Mouse (Mus musculus): ENCODE measurements at regions not wholly inside any gene's neighbourhood (a gene's known extent, or its start where the extent isn't known, plus 50 kb on each side); places are given as distances from the start of the nearest gene placed in this dataset.
"Not testable (repeated sequence)": the region's sequence is repeated elsewhere in the genome, so short reads cannot be mapped to it uniquely, and the experiment has no call there.

DNA sequence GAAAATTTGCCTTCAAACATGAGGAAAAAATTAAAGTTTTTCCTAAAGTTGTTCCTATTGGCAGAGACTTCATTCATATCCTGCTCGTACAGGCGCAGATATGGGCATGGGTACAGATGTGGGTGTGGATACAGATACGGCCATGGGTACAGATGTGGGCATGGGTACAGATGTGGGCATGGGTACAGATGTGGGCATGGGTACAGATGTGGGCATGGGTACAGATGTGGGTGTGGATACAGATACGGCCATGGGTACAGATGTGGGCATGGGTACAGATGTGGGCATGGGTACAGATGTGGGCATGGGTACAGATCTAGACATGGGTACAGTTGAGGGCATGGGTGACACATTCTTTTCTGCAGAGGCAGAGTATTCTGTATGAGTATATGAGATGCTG lies 87.8 kb upstream of the Lnx1 start:
- 95% methylated on average over 4 of the region's 4 CpGs for WGBS

DNA sequence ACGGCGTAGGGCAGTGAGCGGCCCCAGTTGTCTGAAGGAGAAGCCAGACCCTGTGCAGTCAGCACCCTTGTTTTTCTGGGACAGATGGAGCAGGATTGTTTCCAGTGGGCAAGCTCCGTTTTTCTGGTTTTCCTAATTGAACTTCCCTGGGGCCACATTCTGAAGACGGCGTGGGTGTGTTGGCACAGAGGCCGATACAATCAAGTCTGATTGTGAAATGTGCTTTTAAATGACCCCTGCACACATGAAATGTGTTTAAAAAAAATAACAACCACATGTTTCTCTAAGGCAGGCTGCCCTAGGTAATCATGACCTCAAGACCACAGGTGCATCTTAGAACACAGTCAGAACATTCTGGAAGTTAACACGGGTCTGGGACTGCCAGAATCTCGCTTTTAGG lies 81.2 kb upstream of the Lnx1 start:
- Histone ChIP-seq H3K9me3 (ENCODE audit: control insufficient read depth, low read length) (no peaks in the 10 kb centered on the region), H3K4me1 (replicated peaks; ENCODE audit: control insufficient read depth, insufficient read depth, low read length) (no peaks in the 10 kb centered on the region), H3K36me3 (ENCODE audit: control insufficient read depth, insufficient read depth, low read length) (no peaks in the 10 kb centered on the region), H3K4me2 (ENCODE audit: low read length) (no peak overlapping the region), H3K9ac (ENCODE audit: low read length) (no peak overlapping the region), H3K4me3 (ENCODE audit: low read depth, low read length) (no peak overlapping the region), H3K27ac (ENCODE audit: low read depth) (no peak overlapping the region), H3K27me3 (replicated peaks; ENCODE audit: control insufficient read depth, insufficient read depth, low read length) (no peaks in the 10 kb centered on the region)
- DNase-seq (ENCODE audit: low spot score) (no peak), ATAC-seq (replicated peaks; ENCODE audit: low FRiP score, low TSS enrichment, low read depth) (no peak)
- WGBS, result 89% methylated on average over 9 of the region's 9 CpGs

More for the DNA sequence above, 87.8 kb upstream of the Lnx1 start:
- H3K4me1 ChIP-seq (replicated peaks; ENCODE audit: control insufficient read depth, insufficient read depth, low read length), result peaks cover 27% of the 10 kb centered on the region
- not testable (repeated sequence) for H3K27ac ChIP-seq (ENCODE audit: low read depth); H3K4me2 ChIP-seq (ENCODE audit: low read length); H3K9me3 ChIP-seq (ENCODE audit: control insufficient read depth, low read length); DNase-seq (ENCODE audit: low spot score); ATAC-seq (replicated peaks; ENCODE audit: low FRiP score, low TSS enrichment, low read depth); H3K4me3 ChIP-seq (ENCODE audit: low read depth, low read length); H3K36me3 ChIP-seq (ENCODE audit: control insufficient read depth, insufficient read depth, low read length); H3K9ac ChIP-seq (ENCODE audit: low read length); H3K27me3 ChIP-seq (replicated peaks; ENCODE audit: control insufficient read depth, insufficient read depth, low read length)

GRCm38 (mm10) chr5:74778076-74778465 lies 75.4 kb upstream of the Lnx1 start:
- Histone ChIP-seq H3K27me3 (replicated peaks; ENCODE audit: control insufficient read depth, insufficient read depth, low read length) (no peaks in the 10 kb centered on the region), H3K4me1 (replicated peaks; ENCODE audit: control insufficient read depth, insufficient read depth, low read length) (0 out of 2 replicates have a peak, but pooled peaks cover 6% of the 10 kb centered on the region), H3K9me3 (ENCODE audit: control insufficient read depth, low read length) (no peaks in the 10 kb centered on the region), H3K36me3 (ENCODE audit: control insufficient read depth, insufficient read depth, low read length) (no peaks in the 10 kb centered on the region), H3K27ac (ENCODE audit: low read depth) (no peak overlapping the region), H3K4me3 (ENCODE audit: low read depth, low read length) (no peak overlapping the region), H3K9ac (ENCODE audit: low read length) (no peak overlapping the region), H3K4me2 (ENCODE audit: low read length) (no peak overlapping the region)
- no peak for ATAC-seq (replicated peaks; ENCODE audit: low FRiP score, low TSS enrichment, low read depth)
- WGBS, result 67% methylated on average over 1 of the region's 1 CpGs
- no peak for DNase-seq (ENCODE audit: low spot score)

- no peak for ATAC-seq (replicated peaks; ENCODE audit: low FRiP score, low TSS enrichment, low read depth)
These were observed 74.8 kb upstream of the Lnx1 start for GRCm38 (mm10) chr5:74777381-74778075.

DNA sequence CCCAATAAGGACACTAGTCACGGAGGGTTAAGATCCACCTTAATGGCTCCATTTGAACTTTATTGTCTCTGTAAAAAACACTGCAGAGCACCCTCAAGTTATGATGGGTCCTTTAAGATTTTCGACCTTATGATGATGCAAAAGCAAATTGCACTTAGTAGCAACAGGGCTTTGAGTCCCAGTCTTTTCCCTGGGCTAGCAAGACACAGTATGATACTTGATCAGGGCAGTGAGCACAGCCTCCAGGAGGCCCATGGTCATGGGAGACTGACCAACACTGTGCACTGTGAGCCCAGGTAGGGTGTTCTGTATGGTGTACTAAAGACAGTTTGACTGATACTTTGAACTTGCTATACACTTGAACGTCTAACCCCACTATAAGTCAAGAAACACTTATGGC lies 73.4 kb upstream of the Lnx1 start:
- Histone ChIP-seq H3K27ac (ENCODE audit: low read depth) (no peak overlapping the region), H3K4me1 (replicated peaks; ENCODE audit: control insufficient read depth, insufficient read depth, low read length) (0 out of 2 replicates have a peak, but pooled peaks cover 6% of the 10 kb centered on the region), H3K36me3 (ENCODE audit: control insufficient read depth, insufficient read depth, low read length) (no peaks in the 10 kb centered on the region), H3K27me3 (replicated peaks; ENCODE audit: control insufficient read depth, insufficient read depth, low read length) (no peaks in the 10 kb centered on the region), H3K9me3 (ENCODE audit: control insufficient read depth, low read length) (no peaks in the 10 kb centered on the region), H3K4me2 (ENCODE audit: low read length) (no peak overlapping the region), H3K9ac (ENCODE audit: low read length) (no peak overlapping the region), H3K4me3 (ENCODE audit: low read depth, low read length) (no peak overlapping the region)
- no peak for ATAC-seq (replicated peaks; ENCODE audit: low FRiP score, low TSS enrichment, low read depth)
- 77% methylated on average over 3 of the region's 3 CpGs for WGBS
- DNase-seq (ENCODE audit: low spot score), result no peak

More at GRCm38 (mm10) chr5:74777381-74778075, 74.8 kb upstream of the Lnx1 start:
- Histone ChIP-seq H3K27ac (ENCODE audit: low read depth) (no peak overlapping the region), H3K9me3 (ENCODE audit: control insufficient read depth, low read length) (no peaks in the 10 kb centered on the region), H3K4me3 (ENCODE audit: low read depth, low read length) (no peak overlapping the region), H3K36me3 (ENCODE audit: control insufficient read depth, insufficient read depth, low read length) (no peaks in the 10 kb centered on the region), H3K9ac (ENCODE audit: low read length) (no peak overlapping the region), H3K27me3 (replicated peaks; ENCODE audit: control insufficient read depth, insufficient read depth, low read length) (no peaks in the 10 kb centered on the region), H3K4me1 (replicated peaks; ENCODE audit: control insufficient read depth, insufficient read depth, low read length) (0 out of 2 replicates have a peak, but pooled peaks cover 6% of the 10 kb centered on the region), H3K4me2 (ENCODE audit: low read length) (no peak overlapping the region)
- no peak for DNase-seq (ENCODE audit: low spot score)
- 60% methylated on average over 10 of the region's 10 CpGs for WGBS

DNA sequence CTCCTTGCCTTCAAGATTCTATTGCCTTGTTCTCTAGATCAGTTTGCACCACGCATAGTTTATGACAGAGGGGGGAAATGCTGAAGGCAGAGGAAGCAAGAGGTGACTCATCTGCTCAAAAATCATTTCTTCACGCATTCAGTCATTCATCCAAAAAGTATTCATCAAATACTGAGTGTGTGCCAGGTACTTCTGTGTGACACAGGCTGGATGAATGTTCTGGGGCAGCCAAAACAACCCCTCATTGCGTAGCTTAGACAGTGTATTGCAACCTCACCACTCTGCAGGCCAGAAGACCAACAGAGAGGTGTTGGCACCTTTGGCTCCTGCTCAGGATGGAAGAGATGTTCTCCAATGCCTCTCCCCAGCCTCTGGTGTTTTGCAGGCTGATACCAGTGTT lies 72.9 kb upstream of the Lnx1 start:
- peaks cover 7% of the 10 kb centered on the region; the same call in 1 of the 2 replicates for H3K4me1 ChIP-seq (replicated peaks; ENCODE audit: control insufficient read depth, insufficient read depth, low read length)
- H3K4me2 ChIP-seq (ENCODE audit: low read length), result no peak overlapping the region
- H3K9ac ChIP-seq (ENCODE audit: low read length), result no peak overlapping the region
- H3K27me3 ChIP-seq (replicated peaks; ENCODE audit: control insufficient read depth, insufficient read depth, low read length), result no peaks in the 10 kb centered on the region
- 63% methylated on average over 3 of the region's 3 CpGs for WGBS
- no peaks in the 10 kb centered on the region for H3K9me3 ChIP-seq (ENCODE audit: control insufficient read depth, low read length)
- H3K4me3 ChIP-seq (ENCODE audit: low read depth, low read length), result no peak overlapping the region
- H3K27ac ChIP-seq (ENCODE audit: low read depth), result no peak overlapping the region
- DNase-seq (ENCODE audit: low spot score) (no peak), ATAC-seq (replicated peaks; ENCODE audit: low FRiP score, low TSS enrichment, low read depth) (no peak)
- H3K36me3 ChIP-seq (ENCODE audit: control insufficient read depth, insufficient read depth, low read length), result no peaks in the 10 kb centered on the region

- ATAC-seq (replicated peaks; ENCODE audit: low FRiP score, low TSS enrichment, low read depth), result no peak
- DNase-seq (ENCODE audit: low spot score), result no peak
- Histone ChIP-seq H3K4me3 (ENCODE audit: low read depth, low read length) (no peak overlapping the region), H3K36me3 (ENCODE audit: control insufficient read depth, insufficient read depth, low read length) (no peaks in the 10 kb centered on the region), H3K27me3 (replicated peaks; ENCODE audit: control insufficient read depth, insufficient read depth, low read length) (no peaks in the 10 kb centered on the region), H3K4me1 (replicated peaks; ENCODE audit: control insufficient read depth, insufficient read depth, low read length) (peaks cover 10% of the 10 kb centered on the region; the same call in 1 of the 2 replicates), H3K27ac (ENCODE audit: low read depth) (no peak overlapping the region), H3K4me2 (ENCODE audit: low read length) (no peak overlapping the region), H3K9ac (ENCODE audit: low read length) (no peak overlapping the region), H3K9me3 (ENCODE audit: control insufficient read depth, low read length) (no peaks in the 10 kb centered on the region)
- WGBS, result 58% methylated on average over 14 of the region's 14 CpGs
These were observed 71.1 kb upstream of the Lnx1 start for GRCm38 (mm10) chr5:74773558-74774429.

- H3K4me2 ChIP-seq (ENCODE audit: low read length), result no peak overlapping the region
- WGBS, result 82% methylated on average over 7 of the region's 7 CpGs
- peaks cover 25% of the 10 kb centered on the region for H3K4me1 ChIP-seq (replicated peaks; ENCODE audit: control insufficient read depth, insufficient read depth, low read length)
- DNase-seq (ENCODE audit: low spot score) (no peak), ATAC-seq (replicated peaks; ENCODE audit: low FRiP score, low TSS enrichment, low read depth) (no peak)
- H3K9me3 ChIP-seq (ENCODE audit: control insufficient read depth, low read length), result no peaks in the 10 kb centered on the region
- H3K27me3 ChIP-seq (replicated peaks; ENCODE audit: control insufficient read depth, insufficient read depth, low read length), result no peaks in the 10 kb centered on the region
- no peaks in the 10 kb centered on the region for H3K36me3 ChIP-seq (ENCODE audit: control insufficient read depth, insufficient read depth, low read length)
- no peak overlapping the region for H3K27ac ChIP-seq (ENCODE audit: low read depth)
- H3K4me3 ChIP-seq (ENCODE audit: low read depth, low read length), result no peak overlapping the region
- no peak overlapping the region for H3K9ac ChIP-seq (ENCODE audit: low read length)
These were observed 68.4 kb upstream of the Lnx1 start for GRCm38 (mm10) chr5:74771121-74771520.

Data from intestine, embryonic 14.5 days (tissue).